Mouse (Mus musculus) left cerebral cortex, adult 2 months (tissue): ENCODE measurements around the gene Tgif2lx1. TPM values are rescaled to one million over a fixed set of nuclear protein-coding genes. Genes with fewer than 3 reads are reported as not detected.
"Not testable (repeated sequence)": the region's sequence is repeated elsewhere in the genome, so short reads cannot be mapped to it uniquely, and the experiment has no call there.

Source experiments
- DNase-seq, 2 experiments: peaks; one replicate each; pipeline ENCODE4 v3.0.0; 2021 to 2022; ENCODE audit warnings: low spot score in 2 of 2, mixed read lengths in 1 of 2; ENCODE audit errors: extremely low spot score in 1 of 2
- H3K27ac ChIP-seq: fragments of 200-600 bp; 2 replicates; pipeline ENCODE4 v1.8.1; 2022
- H3K4me3 ChIP-seq: fragments of 200-600 bp; 2 replicates; pipeline ENCODE4 v1.8.1; 2022
- intact Hi-C: fragments of 180-260 bp; cut with DNase I; formaldehyde crosslinking; loops from one replicate; pipeline ENCODE4 v1.15.1; 2025
- long read RNA-seq, 2 experiments: library from polyadenylated mRNA; stranded (forward); transcript quantifications; one replicate each; pipeline ENCODE4 v2.0.0; 2021; ENCODE audit warnings: borderline mapping rate in 2 of 2
- total RNA-seq, 2 experiments: library from RNA; stranded (reverse); gene quantifications; 2 replicates each; pipeline ENCODE4 v1.2.3; 2021

The Tgif2lx1 gene
- not detected for total RNA-seq
- long read RNA-seq, experiment 1 = 0 reads
- long read RNA-seq, experiment 2 = 0 reads

DNA sequence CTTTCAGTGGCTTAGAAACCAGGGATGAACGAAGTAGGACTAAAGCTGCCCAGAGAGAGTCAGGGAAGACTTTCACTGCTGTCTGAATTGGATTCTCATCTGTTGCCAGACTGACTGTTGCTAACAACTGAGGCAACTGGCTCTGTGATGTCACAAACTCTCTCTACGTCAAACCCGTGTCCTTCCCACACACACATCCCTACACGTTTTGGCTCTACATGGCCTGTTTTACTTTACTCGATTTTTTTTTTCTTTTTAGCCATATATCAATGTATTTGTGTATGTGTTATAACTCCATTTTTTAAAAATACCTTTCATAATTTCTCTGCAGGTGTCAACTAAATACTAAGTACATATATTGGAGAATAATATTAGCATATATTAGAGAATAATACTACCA lies at the start of gene Tgif2lx1:
TSS of gene Tgif2lx1 (minus strand) at position 101 of the 400 bp plus-strand sequence.
- H3K27ac ChIP-seq, H3K4me3 ChIP-seq, intact Hi-C loops, DNase-seq: not testable (repeated sequence)

Other genes starting within 250 kb of the Tgif2lx1 start
- gene Tgif2lx2, start 53.5 kb downstream of the Tgif2lx1 start, total RNA-seq = not detected